Mouse (Mus musculus) neural tube, embryonic 10.5 days (tissue): ENCODE results near the gene BC030499.

Experiments used
- DNase-seq: peaks from one replicate; pipeline ENCODE4 v3.0.0-alpha.2; 2017; ENCODE audit warnings: low spot score; ENCODE audit errors: extremely low spot score

Gene BC030499

GRCm38 (mm10) chr11:78345801-78346200 lies 55.2 kb downstream of the BC030499 start:
- DNase-seq: no peak
